Mouse (Mus musculus): Measurements from ENCODE around the gene Gusb.

DNA sequence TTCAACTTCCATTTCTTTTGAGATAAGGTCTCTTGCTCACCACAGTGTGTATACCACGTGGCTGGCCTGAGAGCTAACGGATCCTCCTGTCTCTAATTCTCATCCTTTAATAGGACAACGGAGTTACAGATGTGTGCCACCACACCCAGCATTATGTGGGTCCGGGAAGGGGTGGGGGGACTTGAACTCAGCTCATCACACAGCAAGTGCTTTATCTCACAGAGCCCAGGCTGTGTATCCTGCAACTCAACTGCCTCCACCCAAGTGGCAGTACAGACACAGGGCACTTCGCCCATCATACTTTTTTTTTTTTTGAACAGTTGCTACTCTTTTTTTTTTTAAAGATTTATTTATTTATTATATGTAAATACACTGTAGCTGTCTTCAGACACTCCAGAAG, 11.0 kb downstream of the Gusb start:
- TF ChIP-seq CTCF (IDR thresholded peaks at IDR 0.05; ENCODE audit: borderline replicate concordance, control insufficient read depth, extremely low read depth, insufficient read depth, low read length, poor library complexity), result no peak
- no peak for TF ChIP-seq POLR2A (IDR thresholded peaks at IDR 0.05; ENCODE audit: control insufficient read depth, extremely low read depth, insufficient read depth, low read length, poor library complexity)

All from thymus, adult 2 months (tissue).